Mouse (Mus musculus) cerebellum, adult 2 months (tissue): ENCODE results near the gene Macf1. TPM values are rescaled to one million over a fixed set of nuclear protein-coding genes. Genes with fewer than 3 reads are reported as not detected.

Experiments
- DNase-seq, 2 experiments: peaks; one replicate each; pipeline ENCODE4 v3.0.0; 2021
- H3K27ac ChIP-seq: fragments of 200-500 bp; 2 replicates; pipeline ENCODE4 v1.5.1; 2012; ENCODE audit warnings: low read length, control low read depth, inconsistent platforms; ENCODE audit not compliant: insufficient read depth
- H3K27me3 ChIP-seq: fragments of 200-500 bp; 2 replicates; pipeline ENCODE4 v1.6.1; 2012; ENCODE audit warnings: inconsistent platforms, mild to moderate bottlenecking, low read length, moderate library complexity; ENCODE audit not compliant: control insufficient read depth, insufficient read depth
- H3K4me1 ChIP-seq: fragments of 200-500 bp; 2 replicates; pipeline ENCODE4 v1.6.1; 2011; ENCODE audit warnings: low read length; ENCODE audit not compliant: control insufficient read depth, insufficient read depth
- H3K4me3 ChIP-seq: fragments of 200-500 bp; replicated peaks from 2 replicates; pipeline ENCODE3; 2011; ENCODE audit warnings: mild to moderate bottlenecking, low read depth, low read length, control low read depth; ENCODE audit not compliant: insufficient read depth
- CTCF ChIP-seq: fragments of 200-500 bp; IDR thresholded peaks from 2 replicates; pipeline ENCODE4 v1.5.1; 2011; ENCODE audit warnings: low read depth, mild to moderate bottlenecking, control low read depth, low read length, moderate library complexity, borderline replicate concordance; ENCODE audit not compliant: insufficient read depth
- POLR2A ChIP-seq: fragments of 200-500 bp; IDR thresholded peaks from 2 replicates; pipeline ENCODE4 v1.6.1; 2011; ENCODE audit warnings: low read length, control low read depth, borderline replicate concordance; ENCODE audit not compliant: insufficient read depth
- WGBS: fragments of 180-500 bp; shearing (Covaris S2); methylation state at CpG from one replicate; pipeline ENCODE4 v1.1.7; 2018; 5-methylcytosine and 5-hydroxymethylcytosine counted together
- polyA plus RNA-seq: library from polyadenylated mRNA; depleted of rRNA; stranded (reverse); fragments of >200 nt; gene quantifications from 2 replicates; pipeline ENCODE4 v1.2.3, GENCODE M21; 2012

Gene Macf1
- polyA plus RNA-seq, 1 experiment = 193 TPM

- Histone ChIP-seq H3K4me1 (no peaks in the 10 kb centered on the region), H3K27me3 (no peaks in the 10 kb centered on the region), H3K4me3 (no peak overlapping the region), H3K27ac (no peak overlapping the region)
- DNase-seq = no peak
- TF ChIP-seq CTCF = no peak
- TF ChIP-seq POLR2A = no peak
- WGBS = 82% methylated on average over 3 of the region's 3 CpGs
Observed at GRCm38 (mm10) chr4:123712431-123712830, 28.3 kb upstream of the Macf1 start.

- Histone ChIP-seq H3K4me3 (no peak overlapping the region), H3K4me1 (no peaks in the 10 kb centered on the region), H3K27ac (no peak overlapping the region), H3K27me3 (no peaks in the 10 kb centered on the region)
- WGBS = 87% methylated on average over 5 of the region's 5 CpGs
- no peak for DNase-seq
- no peak for TF ChIP-seq CTCF
- no peak for TF ChIP-seq POLR2A
Observed at GRCm38 (mm10) chr4:123707340-123707739, 23.2 kb upstream of the Macf1 start.

GRCm38 (mm10) chr4:123705340-123705739 lies 21.2 kb upstream of the Macf1 start:
- Histone ChIP-seq H3K27ac (no peak overlapping the region), H3K4me1 (no peaks in the 10 kb centered on the region), H3K27me3 (no peaks in the 10 kb centered on the region), H3K4me3 (no peak overlapping the region)
- 89% methylated on average over 2 of the region's 2 CpGs for whole genome bisulfite sequencing
- no peak for DNase-seq
- TF ChIP-seq POLR2A = no peak
- TF ChIP-seq CTCF = no peak

- 84% methylated on average over 12 of the region's 12 CpGs for WGBS
- no peak for TF ChIP-seq CTCF
- no peak for TF ChIP-seq POLR2A
- H3K27ac ChIP-seq = no peak overlapping the region
- no peaks in the 10 kb centered on the region for H3K27me3 ChIP-seq
- no peak overlapping the region for H3K4me3 ChIP-seq
- no peaks in the 10 kb centered on the region for H3K4me1 ChIP-seq
- DNase-seq = no peak
Observed at GRCm38 (mm10) chr4:123693384-123693783, 9.2 kb upstream of the Macf1 start.

- no peaks in the 10 kb centered on the region for H3K27me3 ChIP-seq
- no peak overlapping the region for H3K4me3 ChIP-seq
- no peaks in the 10 kb centered on the region for H3K4me1 ChIP-seq
- TF ChIP-seq CTCF (no peak), POLR2A (no peak)
- DNase-seq = no peak
- no peak overlapping the region for H3K27ac ChIP-seq
- WGBS = 91% methylated on average over 3 of the region's 3 CpGs
Observed at GRCm38 (mm10) chr4:123692071-123692470, 7.9 kb upstream of the Macf1 start.

GRCm38 (mm10) chr4:123690311-123690710 lies 6.2 kb upstream of the Macf1 start:
- no peak for TF ChIP-seq CTCF
- no peak for TF ChIP-seq POLR2A
- 74% methylated on average over 10 of the region's 10 CpGs for WGBS
- Histone ChIP-seq H3K4me3 (no peak overlapping the region), H3K4me1 (peaks cover 1% of the 10 kb centered on the region; the same call in 1 of the 2 replicates), H3K27ac (no peak overlapping the region), H3K27me3 (no peaks in the 10 kb centered on the region)
- no peak for DNase-seq

GRCm38 (mm10) chr4:123687025-123687781 lies 3.0 kb upstream of the Macf1 start:
- no peak for TF ChIP-seq POLR2A
- no peak for TF ChIP-seq CTCF
- Histone ChIP-seq H3K4me1 (peaks cover 22% of the 10 kb centered on the region), H3K4me3 (peak overlapping the region; percentile 85), H3K27ac (peak overlapping the region; percentile 94), H3K27me3 (no peaks in the 10 kb centered on the region)
- 1% methylated on average over 71 of the region's 89 CpGs for WGBS
- DNase-seq = peak; percentile 74 to 80

- H3K4me1 ChIP-seq = peaks cover 24% of the 10 kb centered on the region
- H3K27ac ChIP-seq = peak overlapping the region; percentile 88
- TF ChIP-seq CTCF = no peak
- peak; percentile 37; the same call in 1 of the 2 replicates for TF ChIP-seq POLR2A
- no peaks in the 10 kb centered on the region for H3K27me3 ChIP-seq
- WGBS = 1% methylated on average over 55 of the region's 56 CpGs
- H3K4me3 ChIP-seq = peak overlapping the region; percentile 77
- peak; percentile 64 to 75 for DNase-seq
Observed at GRCm38 (mm10) chr4:123686368-123687024, 2.3 kb upstream of the Macf1 start.
